Mouse (Mus musculus) kidney, adult 2 months (tissue): ENCODE measurements at regions not wholly inside any gene's neighbourhood (a gene's known extent, or its start where the extent isn't known, plus 50 kb on each side); places are given as distances from the start of the nearest gene placed in this dataset.

ENCODE experiments used
- CTCF ChIP-seq: fragments of 200-500 bp; conservative IDR thresholded peaks from 2 replicates; pipeline ENCODE4 v1.5.1; 2011; ENCODE audit warnings: low read depth, mild to moderate bottlenecking, control low read depth, low read length, moderate library complexity, mixed read lengths; ENCODE audit not compliant: insufficient read depth, insufficient read length
- POLR2A ChIP-seq: fragments of 200-500 bp; IDR thresholded peaks from one replicate; pipeline ENCODE4 v1.6.1; 2011; ENCODE audit warnings: low read depth, low read length, control low read depth

DNA sequence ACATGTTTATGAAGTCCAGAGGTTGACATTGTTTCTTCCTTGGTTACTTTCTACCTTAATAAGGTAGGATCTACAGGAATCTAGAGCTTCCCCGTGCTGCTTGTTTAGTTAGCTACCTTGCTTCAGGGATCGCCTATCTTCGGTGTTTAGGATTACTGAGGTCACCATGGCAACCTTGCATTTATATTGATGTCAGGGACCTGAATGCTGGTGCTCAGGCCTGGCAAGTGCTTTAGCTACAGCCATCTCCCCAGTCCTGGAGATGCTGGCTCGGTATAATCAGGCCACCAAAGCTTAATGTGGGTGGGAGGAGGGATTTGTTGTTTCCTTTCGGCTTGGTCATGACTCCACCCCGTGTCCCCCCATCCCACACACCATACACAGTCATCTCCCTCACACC is 50.0 kb upstream of the Zc3h12a start:
- no peak for TF ChIP-seq POLR2A
- no peak for TF ChIP-seq CTCF
